Mouse (Mus musculus): ENCODE data around the gene Ldlr.

DNA sequence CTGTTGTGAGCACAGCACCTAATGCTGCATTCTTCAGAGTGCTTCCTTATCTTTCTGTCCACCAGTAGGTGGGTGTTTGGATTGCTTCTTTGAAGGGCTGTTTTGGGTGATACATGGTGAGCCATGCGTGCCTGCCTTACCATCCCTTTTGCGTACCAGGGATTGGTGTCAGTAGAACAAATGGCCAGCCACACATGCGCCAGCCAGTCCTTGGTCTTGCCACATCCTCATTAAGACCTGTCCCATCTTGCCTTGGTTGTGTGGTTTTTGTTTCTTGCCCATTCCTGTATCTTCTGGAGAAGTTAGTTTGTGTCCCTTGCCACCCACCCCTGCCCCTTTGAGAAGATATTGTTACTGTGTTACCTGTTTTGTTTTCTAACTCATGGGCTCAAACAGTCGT lies 42.8 kb upstream of the Ldlr start:
- no peak for TF ChIP-seq POLR2A (IDR thresholded peaks at IDR 0.05; ENCODE audit: borderline replicate concordance, extremely low read depth, insufficient read depth, insufficient read length, poor library complexity, severe bottlenecking)
- TF ChIP-seq CTCF (IDR thresholded peaks at IDR 0.05; ENCODE audit: borderline replicate concordance, extremely low read depth, insufficient read depth, insufficient read length), result no peak
